Mouse (Mus musculus) cerebellum, postnatal 36 days (tissue): ENCODE results near the gene Pts.
A peak's percentile ranks its signal among the peaks of the same experiment; 100 is the strongest.

Source experiments
- DNase-seq, 2 experiments: peaks; one replicate each; pipeline ENCODE4 v3.0.0; 2021 to 2022; ENCODE audit warnings: mixed read lengths in 2 of 2

Gene Pts

GRCm38 (mm10) chr9:50528293-50528892 lies at the start of gene Pts:
Pts (minus strand) TSS chr9:50528724.
- peak; percentile 96 to 98 for DNase-seq

GRCm38 (mm10) chr9:50569599-50570525 lies 41.3 kb upstream of the Pts start:
- DNase-seq: no peak

GRCm38 (mm10) chr9:50567881-50568280 lies 39.4 kb upstream of the Pts start:
- DNase-seq: no peak

GRCm38 (mm10) chr9:50567372-50567771 lies 38.8 kb upstream of the Pts start:
- no peak for DNase-seq

- no peak for DNase-seq
These were observed 37.4 kb upstream of the Pts start for GRCm38 (mm10) chr9:50565940-50566339.

- no peak for DNase-seq
These were observed 36.6 kb upstream of the Pts start for GRCm38 (mm10) chr9:50565173-50565572.

- DNase-seq: no peak
These were observed 33.4 kb upstream of the Pts start for GRCm38 (mm10) chr9:50561918-50562360.

- no peak for DNase-seq
These were observed 32.8 kb upstream of the Pts start, which contains the start of gene Tex12 for GRCm38 (mm10) chr9:50561145-50561917. Tex12 (minus strand) TSS chr9:50561325.

- DNase-seq: no peak
These were observed 26.5 kb upstream of the Pts start, which contains the start of gene Bco2 for GRCm38 (mm10) chr9:50555094-50555446. Bco2 (minus strand) TSS chr9:50555181.

- DNase-seq: peak in 1 of 2 experiments; percentile 9
These were observed 25.9 kb upstream of the Pts start, which contains the start of gene Il18 for GRCm38 (mm10) chr9:50554241-50555093. Il18 (plus strand) TSS chr9:50554827.

GRCm38 (mm10) chr9:50553547-50553946 lies 25.0 kb upstream of the Pts start:
- DNase-seq: no peak

GRCm38 (mm10) chr9:50552206-50552605 lies 23.7 kb upstream of the Pts start:
- DNase-seq: no peak

GRCm38 (mm10) chr9:50548936-50549335 lies 20.4 kb upstream of the Pts start:
- no peak for DNase-seq

- DNase-seq: no peak
These were observed 19.4 kb upstream of the Pts start for GRCm38 (mm10) chr9:50547859-50548478.

GRCm38 (mm10) chr9:50542401-50542800 lies 13.9 kb upstream of the Pts start:
- DNase-seq: no peak

GRCm38 (mm10) chr9:50540170-50540569 lies 11.6 kb upstream of the Pts start:
- DNase-seq: no peak

GRCm38 (mm10) chr9:50537295-50537694 lies 8.8 kb upstream of the Pts start:
- no peak for DNase-seq

- DNase-seq: no peak
These were observed 8.1 kb upstream of the Pts start for GRCm38 (mm10) chr9:50536603-50537135.

- no peak for DNase-seq
These were observed 7.4 kb upstream of the Pts start for GRCm38 (mm10) chr9:50535930-50536329.

- no peak for DNase-seq
These were observed 5.3 kb upstream of the Pts start for GRCm38 (mm10) chr9:50533791-50534190.

GRCm38 (mm10) chr9:50533328-50533727 lies 4.8 kb upstream of the Pts start:
- DNase-seq: no peak
